Mouse (Mus musculus) ES-E14 (cell line): ENCODE results near the gene Ppp1r9a. TPM values are rescaled to one million over a fixed set of nuclear protein-coding genes. Genes with fewer than 3 reads are reported as not detected.

Experiments
- DNase-seq: peaks from one replicate; pipeline ENCODE4 v3.0.0-alpha.2; 2013; ENCODE audit warnings: low read depth, low spot score
- H3K27ac ChIP-seq: 2 replicates; pipeline ENCODE4 v1.5.1; 2012; ENCODE audit warnings: low read depth, mild to moderate bottlenecking, low read length, moderate library complexity, mixed read lengths; ENCODE audit not compliant: poor library complexity, insufficient read depth, severe bottlenecking
- H3K36me3 ChIP-seq: 2 replicates; pipeline ENCODE4 v1.6.1; 2012; ENCODE audit warnings: mild to moderate bottlenecking, low read length, moderate library complexity, mixed read lengths; ENCODE audit not compliant: control insufficient read depth, poor library complexity, insufficient read depth, severe bottlenecking
- H3K4me1 ChIP-seq, 2 experiments: fragments of 150-350 bp in 1 of 2; sonication (generic) in 1 of 2; 2 replicates each; pipeline ENCODE4 v1.6.1; 2012; ENCODE audit warnings: low read length in 2 of 2, mild to moderate bottlenecking in 1 of 2, mixed read lengths in 1 of 2; ENCODE audit not compliant: control insufficient read depth in 2 of 2, insufficient read depth in 2 of 2, poor library complexity in 1 of 2
- H3K4me3 ChIP-seq, 2 experiments: fragments of 150-350 bp in 1 of 2; sonication (generic) in 1 of 2; 2 replicates each; pipeline ENCODE4 v1.5.1; 2012; ENCODE audit warnings: low read length in 2 of 2, low read depth in 1 of 2, mild to moderate bottlenecking in 1 of 2, mixed read lengths in 1 of 2; ENCODE audit not compliant: insufficient read depth in 1 of 2, poor library complexity in 1 of 2, severe bottlenecking in 1 of 2
- H3K9ac ChIP-seq: 2 replicates; pipeline ENCODE4 v1.6.1; 2012; ENCODE audit warnings: low read depth, mild to moderate bottlenecking, low read length, mixed read lengths; ENCODE audit not compliant: poor library complexity, insufficient read depth, severe bottlenecking
- H3K9me3 ChIP-seq: fragments of 150-350 bp; sonication (generic); 2 replicates; pipeline ENCODE4 v1.6.1; 2012; ENCODE audit warnings: low read depth, mild to moderate bottlenecking, low read length; ENCODE audit not compliant: control insufficient read depth, insufficient read depth
- CHD2 ChIP-seq: IDR thresholded peaks from 2 replicates; pipeline ENCODE4 v1.6.1; 2014; ENCODE audit warnings: mild to moderate bottlenecking, low read depth, low read length, inconsistent platforms
- HCFC1 ChIP-seq: IDR thresholded peaks from 2 replicates; pipeline ENCODE4 v1.6.1; 2012; ENCODE audit warnings: low read length, inconsistent platforms, borderline replicate concordance; ENCODE audit not compliant: insufficient read depth
- MAFK ChIP-seq: IDR thresholded peaks from 2 replicates; pipeline ENCODE4 v1.6.1; 2014; ENCODE audit warnings: mild to moderate bottlenecking, low read depth, low read length, inconsistent platforms; ENCODE audit not compliant: insufficient read depth
- ZC3H11A ChIP-seq: IDR thresholded peaks from 2 replicates; pipeline ENCODE4 v1.6.1; 2012; ENCODE audit warnings: low read depth, mild to moderate bottlenecking, inconsistent platforms, low read length, borderline replicate concordance
- ZNF384 ChIP-seq: IDR thresholded peaks from 2 replicates; pipeline ENCODE4 v1.6.1; 2012; ENCODE audit warnings: low read depth, low read length, inconsistent platforms
- in situ Hi-C, 2 experiments: fragments of 600-800 bp; cut with MboI; formaldehyde crosslinking; loops; one replicate each; pipeline ENCODE4 v1.15.1; 2025; ENCODE audit warnings: low sequenced_read_pairs in 2 of 2, inconsistent platforms in 1 of 2; ENCODE audit not compliant: unreplicated experiment in 2 of 2
- total RNA-seq: library from RNA; depleted of rRNA; stranded (reverse); fragments of 300-350 nt; gene quantifications from 2 replicates; pipeline ENCODE4 v1.2.3, GENCODE M21; 2012

Gene Ppp1r9a
- total RNA-seq, 1 experiment: 22.2 TPM

GRCm38 (mm10) chr6:5097309-5097708 is 194.6 kb downstream of the Ppp1r9a start:
- in situ Hi-C loops: no loop called here
- TF ChIP-seq ZNF384 (no peak), ZC3H11A (no peak), MAFK (no peak), HCFC1 (no peak), CHD2 (no peak)
- peaks cover 2 to 6% of the 10 kb centered on the region in 2 experiments; a peak in 2 of 4 replicates for H3K4me1 ChIP-seq
- H3K4me3 ChIP-seq: no peak overlapping the region
- no peak overlapping the region for H3K27ac ChIP-seq
- no peaks in the 10 kb centered on the region for H3K9me3 ChIP-seq
- no peak for DNase-seq
- H3K36me3 ChIP-seq: 0 out of 2 replicates have a peak, but pooled peaks cover 2% of the 10 kb centered on the region
- no peak overlapping the region for H3K9ac ChIP-seq

GRCm38 (mm10) chr6:5099282-5099681 is 196.6 kb downstream of the Ppp1r9a start:
- DNase-seq: no peak
- H3K36me3 ChIP-seq: 0 out of 2 replicates have a peak, but pooled peaks cover 2% of the 10 kb centered on the region
- no peak overlapping the region for H3K4me3 ChIP-seq
- H3K27ac ChIP-seq: no peak overlapping the region
- TF ChIP-seq MAFK: no peak
- no peak for TF ChIP-seq CHD2
- no peak for TF ChIP-seq ZC3H11A
- TF ChIP-seq HCFC1: no peak
- no peak for TF ChIP-seq ZNF384
- in situ Hi-C loops: no loop called here
- no peaks in the 10 kb centered on the region for H3K9me3 ChIP-seq
- peaks cover 2 to 7% of the 10 kb centered on the region in 2 experiments; a peak in 2 of 4 replicates for H3K4me1 ChIP-seq
- no peak overlapping the region for H3K9ac ChIP-seq

GRCm38 (mm10) chr6:5099842-5100241 is 197.1 kb downstream of the Ppp1r9a start:
- TF ChIP-seq ZC3H11A (no peak), CHD2 (no peak), MAFK (no peak)
- Histone ChIP-seq H3K4me1 (peaks cover 2 to 7% of the 10 kb centered on the region in 2 experiments; a peak in 2 of 4 replicates), H3K9ac (no peak overlapping the region), H3K9me3 (no peaks in the 10 kb centered on the region), H3K27ac (no peak overlapping the region), H3K36me3 (0 out of 2 replicates have a peak, but pooled peaks cover 2% of the 10 kb centered on the region), H3K4me3 (no peak overlapping the region)
- DNase-seq: no peak
- in situ Hi-C loops: loop anchor here in 1 of 2 experiments (25.0 kb wide), 1 partner anchor 287 kb away; the partner anchor contains the start of gene Asb4

GRCm38 (mm10) chr6:5100347-5100746 is 197.6 kb downstream of the Ppp1r9a start:
- in situ Hi-C loops: loop anchor here in 1 of 2 experiments (25.0 kb wide), 1 partner anchor 287 kb away; the partner anchor contains the start of gene Asb4
- no peak for DNase-seq
- Histone ChIP-seq H3K4me1 (peaks cover 2 to 7% of the 10 kb centered on the region in 2 experiments; a peak in 2 of 4 replicates), H3K36me3 (0 out of 2 replicates have a peak, but pooled peaks cover 2% of the 10 kb centered on the region), H3K4me3 (no peak overlapping the region), H3K9ac (no peak overlapping the region), H3K27ac (no peak overlapping the region), H3K9me3 (no peaks in the 10 kb centered on the region)
- TF ChIP-seq HCFC1 (no peak), CHD2 (no peak), MAFK (no peak)

GRCm38 (mm10) chr6:5102741-5103140 is 200.0 kb downstream of the Ppp1r9a start:
- DNase-seq: no peak
- peaks cover 2 to 14% of the 10 kb centered on the region in 2 experiments; a peak in 1 of 4 replicates for H3K4me1 ChIP-seq
- TF ChIP-seq MAFK (no peak), ZNF384 (no peak), CHD2 (no peak), HCFC1 (no peak), ZC3H11A (no peak)
- H3K36me3 ChIP-seq: 0 out of 2 replicates have a peak, but pooled peaks cover 2% of the 10 kb centered on the region
- no peak overlapping the region for H3K4me3 ChIP-seq
- H3K9ac ChIP-seq: no peak overlapping the region
- H3K9me3 ChIP-seq: no peaks in the 10 kb centered on the region
- in situ Hi-C loops: loop anchor here in 1 of 2 experiments (25.0 kb wide), 1 partner anchor 285 kb away; the partner anchor contains the start of gene Asb4
- no peak overlapping the region for H3K27ac ChIP-seq
